Mouse (Mus musculus): ENCODE measurements at regions not wholly inside any gene's neighbourhood (a gene's known extent, or its start where the extent isn't known, plus 50 kb on each side); places are given as distances from the start of the nearest gene placed in this dataset.

DNA sequence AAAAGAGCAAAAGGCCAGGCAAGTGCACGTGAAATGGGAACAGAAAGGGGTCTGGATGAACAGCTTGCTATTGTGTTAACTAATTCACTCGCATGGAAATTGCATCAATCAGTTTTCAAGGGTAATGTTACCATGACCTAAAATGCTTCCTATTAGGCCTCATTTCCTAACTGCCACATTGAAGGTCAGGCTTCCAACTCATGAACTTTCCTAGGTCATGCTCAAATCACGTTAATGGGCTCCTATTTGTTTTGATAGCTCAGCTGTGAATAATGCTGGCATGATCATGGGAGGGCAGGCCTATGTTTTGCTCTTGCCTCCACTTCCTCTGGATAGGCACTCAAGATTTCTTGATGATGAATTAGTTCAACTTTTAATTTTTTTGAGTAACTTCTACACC lies 293.4 kb upstream of the Nrip1 start:
- DNase-seq (ENCODE audit: low read depth, low spot score), result no peak
- Histone ChIP-seq H3K4me1 (ENCODE audit: control insufficient read depth in 2 of 2, insufficient read depth in 2 of 2, low read length in 2 of 2, poor library complexity in 1 of 2) (no peaks in the 10 kb centered on the region), H3K4me3 (ENCODE audit: insufficient read depth in 1 of 2, low read depth in 1 of 2, low read length in 2 of 2, poor library complexity in 1 of 2, severe bottlenecking in 1 of 2) (no peak overlapping the region), H3K36me3 (ENCODE audit: control insufficient read depth, insufficient read depth, low read length, poor library complexity, severe bottlenecking) (no peaks in the 10 kb centered on the region), H3K27ac (ENCODE audit: insufficient read depth, low read depth, low read length, poor library complexity, severe bottlenecking) (no peak overlapping the region), H3K9ac (ENCODE audit: insufficient read depth, low read depth, low read length, poor library complexity, severe bottlenecking) (no peak overlapping the region), H3K9me3 (ENCODE audit: control insufficient read depth, insufficient read depth, low read depth, low read length) (no peaks in the 10 kb centered on the region)
- in situ Hi-C loops (cut with MboI; ENCODE audit: low sequenced_read_pairs in 2 of 2, unreplicated experiment in 2 of 2), result no loop called here
- no peak for TF ChIP-seq MAFK (IDR thresholded peaks at IDR 0.05; ENCODE audit: insufficient read depth, low read depth, low read length)
- TF ChIP-seq HCFC1 (IDR thresholded peaks at IDR 0.05; ENCODE audit: borderline replicate concordance, insufficient read depth, low read length), result no peak
- no peak for TF ChIP-seq CHD2 (IDR thresholded peaks at IDR 0.05; ENCODE audit: low read depth, low read length)
- TF ChIP-seq ZNF384 (IDR thresholded peaks at IDR 0.05; ENCODE audit: low read depth, low read length), result no peak
- TF ChIP-seq ZC3H11A (IDR thresholded peaks at IDR 0.05; ENCODE audit: borderline replicate concordance, low read depth, low read length), result no peak

DNA sequence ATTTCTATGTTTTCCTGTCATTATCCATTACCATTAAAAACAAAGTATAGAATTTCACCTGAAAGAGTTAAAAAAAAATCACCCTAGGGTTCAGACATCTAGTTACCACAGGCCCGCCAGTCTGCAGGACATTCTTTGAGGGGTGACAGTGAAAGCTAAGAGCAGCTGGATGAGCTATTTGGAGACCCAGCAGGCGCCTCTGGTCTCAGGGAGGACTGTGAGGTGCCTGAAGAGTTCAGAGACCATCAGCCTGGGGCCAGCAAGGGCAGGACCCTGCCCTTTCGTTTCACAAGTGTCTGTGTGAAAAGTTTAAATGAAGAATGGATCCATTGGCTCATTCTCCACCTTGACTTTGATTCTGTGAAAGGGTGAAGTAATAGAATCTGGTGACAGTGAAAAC lies 281.5 kb upstream of the Nrip1 start:
- Histone ChIP-seq H3K9ac (ENCODE audit: insufficient read depth, low read depth, low read length, poor library complexity, severe bottlenecking) (no peak overlapping the region), H3K36me3 (ENCODE audit: control insufficient read depth, insufficient read depth, low read length, poor library complexity, severe bottlenecking) (no peaks in the 10 kb centered on the region), H3K4me3 (ENCODE audit: insufficient read depth in 1 of 2, low read depth in 1 of 2, low read length in 2 of 2, poor library complexity in 1 of 2, severe bottlenecking in 1 of 2) (no peak overlapping the region), H3K27ac (ENCODE audit: insufficient read depth, low read depth, low read length, poor library complexity, severe bottlenecking) (no peak overlapping the region), H3K9me3 (ENCODE audit: control insufficient read depth, insufficient read depth, low read depth, low read length) (no peaks in the 10 kb centered on the region), H3K4me1 (ENCODE audit: control insufficient read depth in 2 of 2, insufficient read depth in 2 of 2, low read length in 2 of 2, poor library complexity in 1 of 2) (no peaks in the 10 kb centered on the region)
- in situ Hi-C loops (cut with MboI; ENCODE audit: low sequenced_read_pairs in 2 of 2, unreplicated experiment in 2 of 2), result no loop called here
- TF ChIP-seq ZNF384 (IDR thresholded peaks at IDR 0.05; ENCODE audit: low read depth, low read length), result no peak
- DNase-seq (ENCODE audit: low read depth, low spot score), result no peak

DNA sequence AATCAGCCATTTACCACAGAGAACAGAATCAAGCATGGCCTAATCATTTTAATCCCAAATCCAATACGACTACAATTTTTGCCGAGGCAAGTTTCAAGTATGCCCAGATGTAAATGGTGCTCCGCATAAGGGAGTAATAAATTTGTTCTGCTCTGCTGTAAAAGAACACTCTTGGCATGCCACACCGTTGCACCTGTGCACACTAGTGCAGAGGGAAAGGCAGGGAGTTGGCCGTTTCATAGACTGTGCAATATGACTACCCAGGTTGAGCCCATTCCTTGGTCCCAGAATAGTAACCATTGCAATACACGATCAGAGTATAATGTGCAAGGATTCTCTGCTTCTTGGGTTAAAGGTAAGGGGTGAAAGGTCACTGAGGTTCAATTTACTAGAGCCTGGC lies 270.7 kb upstream of the Nrip1 start:
- DNase-seq (ENCODE audit: low read depth, low spot score), result no peak
- Histone ChIP-seq H3K9me3 (ENCODE audit: control insufficient read depth, insufficient read depth, low read depth, low read length) (no peaks in the 10 kb centered on the region), H3K4me1 (ENCODE audit: control insufficient read depth in 2 of 2, insufficient read depth in 2 of 2, low read length in 2 of 2, poor library complexity in 1 of 2) (no peaks in the 10 kb centered on the region), H3K9ac (ENCODE audit: insufficient read depth, low read depth, low read length, poor library complexity, severe bottlenecking) (no peak overlapping the region), H3K4me3 (ENCODE audit: insufficient read depth in 1 of 2, low read depth in 1 of 2, low read length in 2 of 2, poor library complexity in 1 of 2, severe bottlenecking in 1 of 2) (no peak overlapping the region), H3K36me3 (ENCODE audit: control insufficient read depth, insufficient read depth, low read length, poor library complexity, severe bottlenecking) (no peaks in the 10 kb centered on the region), H3K27ac (ENCODE audit: insufficient read depth, low read depth, low read length, poor library complexity, severe bottlenecking) (no peak overlapping the region)
- TF ChIP-seq MAFK (IDR thresholded peaks at IDR 0.05; ENCODE audit: insufficient read depth, low read depth, low read length), result no peak
- TF ChIP-seq CHD2 (IDR thresholded peaks at IDR 0.05; ENCODE audit: low read depth, low read length), result no peak
- no peak for TF ChIP-seq ZNF384 (IDR thresholded peaks at IDR 0.05; ENCODE audit: low read depth, low read length)
- TF ChIP-seq ZC3H11A (IDR thresholded peaks at IDR 0.05; ENCODE audit: borderline replicate concordance, low read depth, low read length), result no peak
- no peak for TF ChIP-seq HCFC1 (IDR thresholded peaks at IDR 0.05; ENCODE audit: borderline replicate concordance, insufficient read depth, low read length)
- in situ Hi-C loops (cut with MboI; ENCODE audit: low sequenced_read_pairs in 2 of 2, unreplicated experiment in 2 of 2), result no loop called here

DNA sequence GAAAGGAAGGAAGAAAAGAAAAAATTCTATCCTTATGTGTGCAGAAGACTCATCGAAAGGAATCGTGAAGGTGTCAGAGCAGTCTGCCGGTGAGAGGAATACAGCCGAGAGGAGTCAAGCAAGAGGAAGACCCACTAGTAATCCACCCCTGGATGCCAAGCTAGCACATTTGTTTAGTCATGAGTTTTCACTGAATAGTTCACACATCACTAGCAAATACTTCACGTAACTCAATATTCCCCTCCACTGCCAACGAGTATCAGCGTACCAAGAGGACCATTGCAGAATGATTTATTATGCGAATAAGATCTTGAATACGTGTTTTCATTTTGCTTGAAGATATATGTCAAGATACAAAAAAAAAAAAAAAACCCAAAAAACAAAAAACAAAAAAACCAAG lies 270.2 kb upstream of the Nrip1 start:
- no peak overlapping the region for H3K4me3 ChIP-seq (ENCODE audit: insufficient read depth in 1 of 2, low read depth in 1 of 2, low read length in 2 of 2, poor library complexity in 1 of 2, severe bottlenecking in 1 of 2)
- no peaks in the 10 kb centered on the region for H3K4me1 ChIP-seq (ENCODE audit: control insufficient read depth in 2 of 2, insufficient read depth in 2 of 2, low read length in 2 of 2, poor library complexity in 1 of 2)
- no peak for TF ChIP-seq CHD2 (IDR thresholded peaks at IDR 0.05; ENCODE audit: low read depth, low read length)
- no peaks in the 10 kb centered on the region for H3K36me3 ChIP-seq (ENCODE audit: control insufficient read depth, insufficient read depth, low read length, poor library complexity, severe bottlenecking)
- DNase-seq (ENCODE audit: low read depth, low spot score), result no peak
- no peaks in the 10 kb centered on the region for H3K9me3 ChIP-seq (ENCODE audit: control insufficient read depth, insufficient read depth, low read depth, low read length)
- H3K27ac ChIP-seq (ENCODE audit: insufficient read depth, low read depth, low read length, poor library complexity, severe bottlenecking), result no peak overlapping the region
- in situ Hi-C loops (cut with MboI; ENCODE audit: low sequenced_read_pairs in 2 of 2, unreplicated experiment in 2 of 2), result no loop called here
- H3K9ac ChIP-seq (ENCODE audit: insufficient read depth, low read depth, low read length, poor library complexity, severe bottlenecking), result no peak overlapping the region

DNA sequence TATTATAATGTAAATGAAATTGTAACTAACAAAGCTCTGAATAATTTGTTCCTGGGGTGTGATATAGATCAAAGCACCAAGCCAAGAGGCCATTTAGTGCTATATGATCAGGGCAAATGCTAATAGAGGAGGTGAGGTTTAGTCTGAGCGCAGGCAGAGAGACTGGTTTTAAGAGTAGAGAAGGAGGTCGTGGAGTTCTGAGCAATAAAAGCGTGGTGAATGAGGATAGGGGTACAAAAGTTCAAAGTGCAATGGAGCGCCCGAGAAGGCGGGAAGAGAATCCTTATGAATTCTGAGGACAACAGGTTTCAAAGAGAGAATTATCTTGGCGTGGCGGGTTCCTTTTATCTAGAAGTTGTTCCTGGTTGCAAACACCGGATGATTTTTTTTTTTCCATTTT lies 261.5 kb upstream of the Nrip1 start:
- Histone ChIP-seq H3K4me1 (ENCODE audit: control insufficient read depth in 2 of 2, insufficient read depth in 2 of 2, low read length in 2 of 2, poor library complexity in 1 of 2) (no peaks in the 10 kb centered on the region), H3K27ac (ENCODE audit: insufficient read depth, low read depth, low read length, poor library complexity, severe bottlenecking) (no peak overlapping the region), H3K4me3 (ENCODE audit: insufficient read depth in 1 of 2, low read depth in 1 of 2, low read length in 2 of 2, poor library complexity in 1 of 2, severe bottlenecking in 1 of 2) (no peak overlapping the region), H3K9ac (ENCODE audit: insufficient read depth, low read depth, low read length, poor library complexity, severe bottlenecking) (no peak overlapping the region), H3K36me3 (ENCODE audit: control insufficient read depth, insufficient read depth, low read length, poor library complexity, severe bottlenecking) (no peaks in the 10 kb centered on the region), H3K9me3 (ENCODE audit: control insufficient read depth, insufficient read depth, low read depth, low read length) (no peaks in the 10 kb centered on the region)
- in situ Hi-C loops (cut with MboI; ENCODE audit: low sequenced_read_pairs in 2 of 2, unreplicated experiment in 2 of 2), result no loop called here
- TF ChIP-seq MAFK (IDR thresholded peaks at IDR 0.05; ENCODE audit: insufficient read depth, low read depth, low read length), result no peak
- no peak for DNase-seq (ENCODE audit: low read depth, low spot score)

Data from ES-E14 (cell line).